Mouse (Mus musculus) hindbrain, embryonic 15.5 days (tissue): ENCODE measurements around the gene AL732309.1. TPM values are rescaled to one million over a fixed set of nuclear protein-coding genes. Genes with fewer than 3 reads are reported as not detected.

Source experiments
- ATAC-seq: fragments of 200-750 bp; cut with Nextera tagmentation; 2 replicates; pipeline ENCODE4 v1.8.0; 2017; ENCODE audit warnings: low read depth, moderate number of reproducible peaks, moderate TSS enrichment; ENCODE audit not compliant: low FRiP score
- H3K27ac ChIP-seq: fragments of 300-500 bp; sonication (generic); replicated peaks from 2 replicates; pipeline ENCODE4 v1.5.1; 2015; ENCODE audit warnings: mild to moderate bottlenecking, inconsistent platforms
- H3K27me3 ChIP-seq: fragments of 300-500 bp; sonication (generic); 2 replicates; pipeline ENCODE4 v1.6.1; 2015; ENCODE audit warnings: control low read depth, inconsistent platforms
- H3K36me3 ChIP-seq: fragments of 300-500 bp; sonication (generic); 2 replicates; pipeline ENCODE4 v1.6.1; 2015; ENCODE audit warnings: control low read depth, inconsistent platforms
- H3K4me1 ChIP-seq: fragments of 300-500 bp; sonication (generic); replicated peaks from 2 replicates; pipeline ENCODE4 v1.6.1; 2015; ENCODE audit warnings: control low read depth, inconsistent platforms
- H3K4me2 ChIP-seq: fragments of 300-500 bp; sonication (generic); 2 replicates; pipeline ENCODE4 v1.6.1; 2015; ENCODE audit warnings: moderate library complexity, mild to moderate bottlenecking, inconsistent platforms
- H3K4me3 ChIP-seq: fragments of 300-500 bp; sonication (generic); 2 replicates; pipeline ENCODE4 v1.5.1; 2015; ENCODE audit warnings: mild to moderate bottlenecking, inconsistent platforms
- H3K9ac ChIP-seq: fragments of 300-500 bp; sonication (generic); 2 replicates; pipeline ENCODE4 v1.6.1; 2015; ENCODE audit warnings: inconsistent platforms
- H3K9me3 ChIP-seq: fragments of 300-500 bp; sonication (generic); 2 replicates; pipeline ENCODE4 v1.6.1; 2016; ENCODE audit warnings: control low read depth, inconsistent platforms
- WGBS: fragments of 180-500 bp; shearing (Covaris S2); methylation state at CpG from one replicate; pipeline ENCODE4 v1.1.7; 2015; 5-methylcytosine and 5-hydroxymethylcytosine counted together
- polyA plus RNA-seq: library from polyadenylated mRNA; unstranded; fragments of >200 nt; fragmentation: Nextera tagmentation; extraction: Ambion mirVana; gene quantifications from 2 replicates; pipeline ENCODE4 v1.2.1, GENCODE M21; 2015

Gene AL732309.1
- polyA plus RNA-seq, 1 experiment from 2014 or later: 6.3 TPM

DNA sequence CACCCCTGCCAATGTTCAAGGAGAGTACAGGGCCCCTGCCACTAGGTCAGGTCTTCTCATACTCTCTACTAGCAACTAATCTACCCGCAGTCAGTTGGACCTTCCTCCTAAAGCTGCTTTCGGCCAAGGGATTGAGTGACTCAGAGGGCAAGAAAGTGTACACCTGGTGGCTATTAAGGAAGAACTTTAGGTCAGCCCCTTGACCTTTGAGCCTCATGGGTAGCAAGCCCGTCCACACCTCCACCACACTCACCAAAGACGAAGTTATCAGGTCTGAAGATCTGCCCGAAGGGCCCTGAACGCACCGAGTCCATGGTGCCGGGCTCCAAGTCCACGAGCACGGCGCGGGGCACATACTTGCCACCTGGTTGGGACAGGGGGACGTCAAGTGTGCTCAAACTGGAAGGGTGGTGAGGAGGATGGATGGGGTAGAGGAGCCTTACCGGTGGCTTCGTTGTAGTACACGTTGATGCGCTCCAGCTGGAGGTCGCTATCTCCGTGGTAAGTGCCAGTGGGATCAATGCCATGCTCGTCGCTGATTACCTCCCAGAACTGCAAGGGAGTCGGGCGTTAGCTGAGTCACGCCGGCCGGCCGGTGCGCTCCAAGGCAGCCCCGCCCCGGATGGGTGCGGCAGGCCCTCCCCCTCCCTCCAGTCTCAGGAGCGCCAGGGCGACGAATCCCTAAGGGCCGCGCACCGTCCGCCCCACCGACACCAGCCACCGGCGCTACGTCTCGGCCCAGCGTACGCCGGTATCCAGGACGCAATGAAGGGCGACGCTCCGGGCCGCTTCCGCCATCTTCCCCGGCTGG, 22.8 kb downstream of the AL732309.1 start:
- ATAC-seq: no peak; the same call in 1 of the 2 replicates
- H3K9me3 ChIP-seq: no peaks in the 10 kb centered on the region
- peak overlapping the region; percentile 94 for H3K4me2 ChIP-seq
- peaks cover 23% of the 10 kb centered on the region for H3K4me1 ChIP-seq
- H3K36me3 ChIP-seq: peaks cover 5% of the 10 kb centered on the region
- peak overlapping the region; percentile 93 for H3K27ac ChIP-seq
- H3K4me3 ChIP-seq: peak overlapping the region; percentile 72
- no peaks in the 10 kb centered on the region for H3K27me3 ChIP-seq
- peak overlapping the region; percentile 70 for H3K9ac ChIP-seq
- 3% methylated on average over 53 of the region's 53 CpGs for WGBS

DNA sequence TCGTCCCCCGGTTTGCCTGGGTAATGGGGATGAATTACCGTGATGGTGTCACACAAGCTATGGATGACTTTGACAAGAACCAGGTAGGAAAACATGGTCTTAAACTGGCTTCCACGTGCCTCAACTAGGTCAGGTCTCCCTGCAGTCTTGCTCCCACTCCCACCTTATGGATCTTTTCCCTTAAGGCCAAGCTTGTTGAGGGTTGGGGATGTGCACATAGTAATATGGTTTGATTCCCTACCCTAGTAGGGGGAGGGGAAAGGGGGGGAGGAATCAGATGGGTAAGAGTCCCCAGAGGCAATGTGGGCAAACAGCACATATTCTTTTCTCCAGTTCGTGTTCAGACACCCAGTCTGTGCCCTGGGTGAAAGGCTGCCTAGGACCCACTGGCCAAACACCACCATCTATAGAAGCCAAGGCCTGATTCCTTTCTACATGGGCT, 25.3 kb downstream of the AL732309.1 start:
- H3K4me2 ChIP-seq: no peak overlapping the region
- no peaks in the 10 kb centered on the region for H3K9me3 ChIP-seq
- 66% methylated on average over 5 of the region's 5 CpGs for WGBS
- H3K27me3 ChIP-seq: no peaks in the 10 kb centered on the region
- H3K4me3 ChIP-seq: no peak overlapping the region
- peaks cover 5% of the 10 kb centered on the region for H3K36me3 ChIP-seq
- H3K9ac ChIP-seq: no peak overlapping the region
- no peak overlapping the region for H3K27ac ChIP-seq
- H3K4me1 ChIP-seq: peaks cover 18% of the 10 kb centered on the region
- no peak for ATAC-seq

- no peak for ATAC-seq
- no peaks in the 10 kb centered on the region for H3K9me3 ChIP-seq
- H3K4me2 ChIP-seq: no peak within 1 kb of the TSS
- 0 out of 2 replicates have a peak, but pooled peaks cover 3% of the 10 kb centered on the region for H3K27me3 ChIP-seq
- H3K9ac ChIP-seq: no peak within 1 kb of the TSS
- H3K4me3 ChIP-seq: no peak within 1 kb of the TSS
- peaks cover 6% of the 10 kb centered on the region for H3K4me1 ChIP-seq
- H3K36me3 ChIP-seq: peaks cover 5% of the 10 kb centered on the region
- no peak within 1 kb of the TSS for H3K27ac ChIP-seq
Measured at GRCm38 (mm10) chr2:25218445-25218844, 28.2 kb downstream of the AL732309.1 start, which contains the start of gene Fam166a. Fam166a (plus strand) TSS chr2:25218745.

DNA sequence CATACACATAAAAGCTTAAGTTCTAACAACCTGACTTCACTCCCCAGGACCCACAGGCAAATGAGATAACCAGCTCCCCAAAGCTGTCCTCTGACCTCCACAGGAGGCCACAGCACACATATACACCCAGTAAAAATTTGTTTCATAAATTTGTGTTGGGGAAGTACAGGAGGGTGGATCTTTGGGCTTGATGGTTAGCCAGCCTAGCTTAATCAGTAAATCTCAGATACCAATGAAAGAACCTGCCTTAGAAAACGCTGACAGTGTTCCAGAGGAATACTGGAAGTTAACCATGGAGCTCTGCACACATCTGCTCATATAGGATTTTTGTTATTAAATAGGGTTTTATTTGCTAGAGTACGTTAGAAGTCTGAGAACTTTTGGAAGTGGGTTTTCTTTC, 29.0 kb downstream of the AL732309.1 start:
- Histone ChIP-seq H3K9me3 (no peaks in the 10 kb centered on the region), H3K4me1 (no peaks in the 10 kb centered on the region), H3K27ac (no peak overlapping the region), H3K4me3 (no peak overlapping the region), H3K27me3 (0 out of 2 replicates have a peak, but pooled peaks cover 3% of the 10 kb centered on the region), H3K36me3 (peaks cover 5% of the 10 kb centered on the region), H3K9ac (no peak overlapping the region), H3K4me2 (no peak overlapping the region)
- ATAC-seq: no peak
- 69% methylated on average over 2 of the region's 2 CpGs for WGBS

- no peak within 1 kb of the TSS for H3K27ac ChIP-seq
- peaks cover 18% of the 10 kb centered on the region for H3K4me1 ChIP-seq
- H3K9ac ChIP-seq: no peak within 1 kb of the TSS
- ATAC-seq: no peak
- H3K36me3 ChIP-seq: no peaks in the 10 kb centered on the region
- no peak within 1 kb of the TSS for H3K4me3 ChIP-seq
- no peaks in the 10 kb centered on the region for H3K9me3 ChIP-seq
- 79% methylated on average over 3 of the region's 3 CpGs for WGBS
- H3K4me2 ChIP-seq: no peak within 1 kb of the TSS
- 0 out of 2 replicates have a peak, but pooled peaks cover 3% of the 10 kb centered on the region for H3K27me3 ChIP-seq
Measured at GRCm38 (mm10) chr2:25214444-25214843, 32.2 kb downstream of the AL732309.1 start, which contains the start of gene Stpg3. Stpg3 (minus strand) TSS chr2:25214637.

DNA sequence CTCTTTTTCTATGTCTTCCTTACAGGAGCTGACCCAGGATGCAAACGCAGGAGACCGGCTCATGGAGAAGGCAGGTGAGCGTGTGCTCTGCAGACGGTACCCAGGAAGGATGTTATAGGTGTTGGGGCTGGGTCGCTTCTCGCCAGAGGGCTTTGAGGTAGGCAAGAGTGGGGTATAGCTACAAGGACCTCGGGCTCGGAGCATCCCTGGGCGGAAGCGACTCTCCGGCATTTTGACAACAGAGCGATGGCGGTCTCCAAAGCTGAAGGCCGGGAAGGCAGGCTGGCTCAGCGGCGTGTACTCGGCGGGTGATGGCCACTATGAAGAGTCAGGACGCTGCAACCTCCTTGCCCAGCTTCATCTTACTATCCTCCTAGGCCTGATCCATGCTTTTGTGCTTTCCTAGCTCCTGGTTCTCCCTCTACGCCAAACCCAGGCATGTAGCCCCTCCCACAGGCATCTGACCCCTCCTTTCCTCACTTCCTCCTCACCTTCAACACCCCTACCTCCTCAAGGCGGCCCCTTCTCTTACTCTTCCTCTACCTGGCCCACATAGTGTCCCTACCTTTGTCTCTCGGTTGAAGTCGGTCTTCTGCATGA, 33.3 kb downstream of the AL732309.1 start:
- no peak overlapping the region for H3K4me3 ChIP-seq
- ATAC-seq: no peak
- H3K27ac ChIP-seq: no peak overlapping the region
- 0 out of 2 replicates have a peak, but pooled peaks cover 3% of the 10 kb centered on the region for H3K27me3 ChIP-seq
- H3K4me1 ChIP-seq: peaks cover 27% of the 10 kb centered on the region
- no peaks in the 10 kb centered on the region for H3K36me3 ChIP-seq
- no peaks in the 10 kb centered on the region for H3K9me3 ChIP-seq
- H3K4me2 ChIP-seq: no peak overlapping the region
- WGBS: 62% methylated on average over 23 of the region's 23 CpGs
- no peak overlapping the region for H3K9ac ChIP-seq

DNA sequence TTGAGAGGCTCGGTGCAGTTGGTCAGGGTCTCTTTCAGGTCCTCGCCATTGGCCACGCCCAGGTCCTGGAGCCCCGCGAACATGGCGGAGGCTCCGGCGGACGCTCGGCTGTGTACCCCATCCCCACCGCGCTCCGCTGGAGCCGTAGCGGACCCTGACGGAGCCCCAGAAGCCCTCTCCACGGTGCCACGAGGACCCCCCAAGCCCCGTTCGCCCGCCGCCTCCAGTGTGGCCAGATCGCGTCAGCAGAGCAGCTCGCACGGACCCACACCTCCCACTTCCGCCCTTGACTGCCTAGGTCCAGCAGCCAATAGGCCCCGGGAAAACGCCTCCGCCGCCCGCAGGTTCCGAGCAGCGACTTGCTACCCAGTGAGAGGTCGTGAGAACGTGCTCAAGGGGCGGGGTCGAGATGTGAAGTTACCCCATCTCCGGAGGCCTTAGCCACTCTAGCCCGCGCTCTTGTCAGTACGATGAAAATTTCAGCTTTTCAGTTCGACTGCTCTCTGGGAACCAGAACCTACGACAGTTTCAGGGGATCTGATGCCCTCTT, 35.5 kb downstream of the AL732309.1 start, which contains the start of gene Nelfb:
TSS of gene Nelfb (minus strand) at position 369 of the 550 bp plus-strand sequence.
- peak; percentile 93 for ATAC-seq
- Histone ChIP-seq H3K9ac (peak within 1 kb of the TSS; percentile 80), H3K9me3 (no peaks in the 10 kb centered on the region), H3K4me1 (peaks cover 42% of the 10 kb centered on the region), H3K4me3 (peak within 1 kb of the TSS; percentile 78), H3K27ac (peak within 1 kb of the TSS; percentile 93), H3K36me3 (peaks cover 1% of the 10 kb centered on the region), H3K27me3 (0 out of 2 replicates have a peak, but pooled peaks cover 3% of the 10 kb centered on the region), H3K4me2 (peak within 1 kb of the TSS; percentile 85)
- WGBS: under 1% methylated on average over 44 of the region's 44 CpGs

- Histone ChIP-seq H3K27me3 (0 out of 2 replicates have a peak, but pooled peaks cover 3% of the 10 kb centered on the region), H3K4me3 (peak overlapping the region; percentile 78), H3K36me3 (peaks cover 6% of the 10 kb centered on the region), H3K9me3 (no peaks in the 10 kb centered on the region), H3K9ac (peak overlapping the region; percentile 80), H3K4me1 (peaks cover 42% of the 10 kb centered on the region), H3K27ac (peak overlapping the region; percentile 93), H3K4me2 (peak overlapping the region; percentile 85)
- peak; percentile 36; the same call in 1 of the 2 replicates for ATAC-seq
- 1% methylated on average over 24 of the region's 24 CpGs for WGBS
Measured at GRCm38 (mm10) chr2:25210686-25211085, 36.0 kb downstream of the AL732309.1 start.

- Histone ChIP-seq H3K4me3 (no peak overlapping the region), H3K9ac (no peak overlapping the region), H3K4me2 (no peak overlapping the region), H3K27me3 (no peaks in the 10 kb centered on the region), H3K9me3 (no peaks in the 10 kb centered on the region), H3K27ac (no peak overlapping the region), H3K4me1 (peaks cover 42% of the 10 kb centered on the region), H3K36me3 (peaks cover 36% of the 10 kb centered on the region)
- WGBS: 92% methylated on average over 1 of the region's 1 CpGs
- no peak for ATAC-seq
Measured at GRCm38 (mm10) chr2:25207593-25207992, 39.1 kb downstream of the AL732309.1 start.

GRCm38 (mm10) chr2:25203631-25204214, 42.9 kb downstream of the AL732309.1 start:
- Histone ChIP-seq H3K9me3 (no peaks in the 10 kb centered on the region), H3K4me1 (peaks cover 19% of the 10 kb centered on the region), H3K36me3 (peaks cover 63% of the 10 kb centered on the region), H3K4me2 (no peak overlapping the region), H3K27me3 (no peaks in the 10 kb centered on the region), H3K4me3 (no peak overlapping the region), H3K27ac (no peak overlapping the region), H3K9ac (no peak overlapping the region)
- WGBS: 66% methylated on average over 4 of the region's 4 CpGs
- peak; percentile 31; the same call in 1 of the 2 replicates for ATAC-seq

GRCm38 (mm10) chr2:25200631-25201030, 46.0 kb downstream of the AL732309.1 start:
- no peak overlapping the region for H3K9ac ChIP-seq
- WGBS: 100% methylated on average over 2 of the region's 2 CpGs
- no peaks in the 10 kb centered on the region for H3K4me1 ChIP-seq
- no peak overlapping the region for H3K4me2 ChIP-seq
- H3K9me3 ChIP-seq: no peaks in the 10 kb centered on the region
- no peak for ATAC-seq
- no peak overlapping the region for H3K27ac ChIP-seq
- peaks cover 21% of the 10 kb centered on the region for H3K27me3 ChIP-seq
- H3K4me3 ChIP-seq: no peak overlapping the region
- H3K36me3 ChIP-seq: peaks cover 57% of the 10 kb centered on the region
